ENCODE assay signal across 8 mouse cellular contexts in the genomic region with DNA sequence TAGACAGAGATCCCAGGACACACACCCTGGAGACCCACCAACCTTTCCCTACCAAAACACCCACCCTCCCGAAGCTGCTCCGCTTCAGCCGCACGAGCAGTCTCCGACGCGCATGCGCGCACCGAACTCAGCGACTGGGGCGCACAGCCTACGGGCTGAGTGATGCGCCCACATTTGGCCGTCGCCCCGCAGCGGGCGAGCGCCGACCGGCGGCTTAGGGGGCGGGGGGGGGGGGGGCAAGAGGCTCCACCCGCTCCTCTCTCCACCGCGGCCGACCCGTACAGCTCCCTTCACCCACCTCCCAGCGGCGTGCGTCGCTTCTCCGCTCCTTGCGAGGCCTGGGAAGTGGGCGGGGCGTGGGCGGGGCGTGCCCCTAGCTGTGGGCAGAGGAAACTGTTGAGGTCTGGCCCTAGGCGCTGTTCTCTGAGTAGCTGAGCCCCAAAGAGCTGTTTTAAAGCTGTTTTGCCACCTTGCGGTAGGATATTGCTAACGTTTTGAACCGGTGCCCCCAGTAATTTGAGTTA. TPM values are rescaled to one million over a fixed set of nuclear protein-coding genes. Genes with fewer than 3 reads are reported as not detected.
DNase-seq lines count a peak whose midpoint lies in the region; ATAC-seq and TF ChIP-seq lines count a peak whose summit lies in the region.

Gene Nek3 (minus strand): TSS at position 356 of the 524 bp plus-strand sequence.

- ATAC-seq in erythroblast, adult 5-6 weeks (replicated peaks; ENCODE audit: low FRiP score, poor library complexity, severe bottlenecking) = peak; percentile 94
- ATAC-seq in heart, embryonic 12.5 days (ENCODE audit: insufficient number of reproducible peaks, low FRiP score) = peak; percentile 98
- peak; percentile 98 for ATAC-seq in kidney, postnatal 0 days (replicated peaks; ENCODE audit: low FRiP score, low read depth)
- ATAC-seq in liver, embryonic 11.5 days (replicated peaks; ENCODE audit: low FRiP score) = peak; percentile 99
- peak; percentile 98 for ATAC-seq in stomach, embryonic 14.5 days (ENCODE audit: insufficient number of reproducible peaks, insufficient read depth, low FRiP score, low read depth)

- 0 out of 2 replicates have a peak within 1 kb of the TSS, but pooled peaks have one; percentile 51 for H3K27ac ChIP-seq in heart, embryonic 12.5 days (ENCODE audit: poor library complexity, severe bottlenecking)
- H3K27ac ChIP-seq in kidney, postnatal 0 days = peak within 1 kb of the TSS; percentile 72
- 0 out of 2 replicates have a peak within 1 kb of the TSS, but pooled peaks have one; percentile 48 for H3K27ac ChIP-seq in liver, embryonic 11.5 days (ENCODE audit: low read depth, low read length)
- 0 out of 2 replicates have a peak within 1 kb of the TSS, but pooled peaks have one; percentile 27 for H3K27ac ChIP-seq in stomach, embryonic 14.5 days (ENCODE audit: low read length)

- H3K36me3 ChIP-seq in heart, embryonic 12.5 days = peaks cover 29% of the 10 kb centered on the region
- H3K36me3 ChIP-seq in kidney, postnatal 0 days (ENCODE audit: insufficient read depth, low read length) = peaks cover 5% of the 10 kb centered on the region; the same call in 1 of the 2 replicates
- H3K36me3 ChIP-seq in liver, embryonic 11.5 days (ENCODE audit: control insufficient read depth, insufficient read depth, low read length) = peaks cover 13% of the 10 kb centered on the region
- H3K36me3 ChIP-seq in stomach, embryonic 14.5 days (ENCODE audit: control insufficient read depth, insufficient read depth, low read length) = peaks cover 17% of the 10 kb centered on the region; the same call in 1 of the 2 replicates

- no peaks in the 10 kb centered on the region for H3K27me3 ChIP-seq in heart, embryonic 12.5 days (replicated peaks)
- no peaks in the 10 kb centered on the region for H3K27me3 ChIP-seq in kidney, postnatal 0 days (ENCODE audit: insufficient read depth, low read length)
- no peaks in the 10 kb centered on the region for H3K27me3 ChIP-seq in liver, embryonic 11.5 days (replicated peaks; ENCODE audit: control insufficient read depth, insufficient read depth, low read length)
- H3K27me3 ChIP-seq in stomach, embryonic 14.5 days (ENCODE audit: control insufficient read depth, insufficient read depth, low read length) = no peaks in the 10 kb centered on the region

- peak within 1 kb of the TSS; percentile 73 for H3K4me3 ChIP-seq in heart, embryonic 12.5 days
- H3K4me3 ChIP-seq in kidney, postnatal 0 days (replicated peaks; ENCODE audit: low read depth, low read length) = peak within 1 kb of the TSS; percentile 58
- peak within 1 kb of the TSS; percentile 70 for H3K4me3 ChIP-seq in liver, embryonic 11.5 days (ENCODE audit: low read depth, low read length)
- H3K4me3 ChIP-seq in stomach, embryonic 14.5 days (ENCODE audit: low read depth, low read length) = peak within 1 kb of the TSS; percentile 50

- H3K4me2 ChIP-seq in heart, embryonic 12.5 days = peak within 1 kb of the TSS; percentile 67
- H3K4me2 ChIP-seq in kidney, postnatal 0 days (ENCODE audit: low read length) = peak within 1 kb of the TSS; percentile 57
- peak within 1 kb of the TSS; percentile 72 for H3K4me2 ChIP-seq in liver, embryonic 11.5 days
- peak within 1 kb of the TSS; percentile 47 for H3K4me2 ChIP-seq in stomach, embryonic 14.5 days (replicated peaks; ENCODE audit: low read depth, low read length)

- peak within 1 kb of the TSS; percentile 70 for H3K9ac ChIP-seq in heart, embryonic 12.5 days
- peak within 1 kb of the TSS; percentile 61 for H3K9ac ChIP-seq in kidney, postnatal 0 days (ENCODE audit: low read depth, low read length)
- peak within 1 kb of the TSS; percentile 55 for H3K9ac ChIP-seq in liver, embryonic 11.5 days (ENCODE audit: low read depth, low read length)
- H3K9ac ChIP-seq in stomach, embryonic 14.5 days (replicated peaks; ENCODE audit: low read depth, low read length) = no peak within 1 kb of the TSS; the same call in 1 of the 2 replicates

- peak; percentile 74 for TF ChIP-seq CTCF in kidney, postnatal 0 days (IDR thresholded peaks at IDR 0.05; ENCODE audit: low read depth)

- H3K4me1 ChIP-seq in heart, embryonic 12.5 days (replicated peaks) = peaks cover 9% of the 10 kb centered on the region
- H3K4me1 ChIP-seq in kidney, postnatal 0 days (replicated peaks; ENCODE audit: insufficient read depth, low read length) = peaks cover 4% of the 10 kb centered on the region; the same call in 1 of the 2 replicates
- H3K4me1 ChIP-seq in liver, embryonic 11.5 days (replicated peaks; ENCODE audit: control insufficient read depth, insufficient read depth, low read length) = 0 out of 2 replicates have a peak, but pooled peaks cover 8% of the 10 kb centered on the region
- peaks cover 5% of the 10 kb centered on the region; the same call in 1 of the 2 replicates for H3K4me1 ChIP-seq in stomach, embryonic 14.5 days (ENCODE audit: control insufficient read depth, insufficient read depth, low read length)

- peak; percentile 78 to 80 for DNase-seq in B cell, adult 2 months
- DNase-seq in brain, adult 2 months (ENCODE audit: low read depth, low spot score) = peak; percentile 97
- peak; percentile 96 for DNase-seq in kidney, postnatal 0 days (ENCODE audit: low spot score)
- DNase-seq in liver, embryonic 11.5 days (ENCODE audit: low spot score) = peak; percentile 91
- DNase-seq in naive thymus-derived CD4-positive, alpha-beta T cell, adult 2 months (ENCODE audit: low read depth) = peak; percentile 95

- under 1% methylated on average over 34 of the region's 43 CpGs for WGBS in heart, embryonic 12.5 days
- WGBS in kidney, postnatal 0 days = under 1% methylated on average over 41 of the region's 43 CpGs
- WGBS in liver, embryonic 11.5 days = under 1% methylated on average over 42 of the region's 43 CpGs
- under 1% methylated on average over 34 of the region's 43 CpGs for WGBS in stomach, embryonic 14.5 days

- no peaks in the 10 kb centered on the region for H3K9me3 ChIP-seq in heart, embryonic 12.5 days (replicated peaks)
- no peaks in the 10 kb centered on the region for H3K9me3 ChIP-seq in kidney, postnatal 0 days (replicated peaks; ENCODE audit: low read length)
- H3K9me3 ChIP-seq in liver, embryonic 11.5 days (ENCODE audit: control insufficient read depth, low read length) = no peaks in the 10 kb centered on the region
- H3K9me3 ChIP-seq in stomach, embryonic 14.5 days (ENCODE audit: control insufficient read depth, low read depth, low read length) = no peaks in the 10 kb centered on the region

RNA-seq across cellular contexts. Expression of gene Nek3, which starts in this region (rescaled TPM):
- total RNA-seq in erythroblast, adult 5-6 weeks (2015; ENCODE audit: low replicate concordance) = 4.4 and 7.1 TPM in 2 replicates
- 5.9 and 7.7 TPM in 2 replicates for total RNA-seq in erythroblast, adult 5-6 weeks (2017; ENCODE audit: low replicate concordance)
- polyA plus RNA-seq in heart, embryonic 12.5 days (2016; fragmentation: Nextera tagmentation; extraction: Ambion mirVana) = 4.7 and 5.0 TPM in 2 replicates
- 4.8 and 5.4 TPM in 2 replicates for polyA plus RNA-seq in kidney, postnatal 0 days (2015; fragmentation: Nextera tagmentation; extraction: Ambion mirVana)
- polyA plus RNA-seq in liver, embryonic 11.5 days (2014; fragmentation: Nextera tagmentation; extraction: Ambion mirVana) = 3.4 and 3.9 TPM in 2 replicates
- polyA plus RNA-seq in stomach, embryonic 14.5 days (2014; fragmentation: Nextera tagmentation; extraction: Ambion mirVana) = 7.0 and 10.7 TPM in 2 replicates

Comparison
In these comparisons a context has a peak if more than half of its experiments do, and no peak if none do; other contexts are left out.
1. Peak in every context shown above with its lines: DNase-seq, ATAC-seq, H3K4me3 ChIP-seq and H3K27ac ChIP-seq.